Mouse (Mus musculus): ENCODE data around the gene Ccr5. TPM values are rescaled to one million over a fixed set of nuclear protein-coding genes. Genes with fewer than 3 reads are reported as not detected.

The Ccr5 gene
- polyA plus RNA-seq, 1 experiment from 2014 or later = 0.74 TPM

DNA sequence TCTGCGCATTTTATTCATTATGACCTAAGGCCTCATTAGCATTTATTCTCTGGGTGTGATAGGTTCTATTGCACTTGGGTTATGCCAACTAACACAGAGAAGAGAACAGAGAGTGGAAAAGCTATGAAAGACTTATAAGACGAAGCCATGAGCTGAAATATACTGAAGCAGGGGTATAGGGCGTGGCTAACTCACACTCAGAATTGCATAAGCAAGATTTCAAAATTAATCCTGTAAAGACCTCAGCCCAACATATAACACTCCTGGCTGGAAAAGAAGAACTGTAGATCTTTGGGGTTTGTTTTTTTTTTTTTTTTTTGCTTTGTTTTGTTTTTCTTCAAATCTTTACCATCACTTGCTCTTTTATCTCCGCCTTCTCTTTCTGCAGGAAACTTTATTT, 19.6 kb upstream of the Ccr5 start, which contains the start of gene Ccr2:
Ccr2 (plus strand) TSS at position 228 of the 400 bp plus-strand sequence.
- Histone ChIP-seq H3K4me1 (replicated peaks; ENCODE audit: control insufficient read depth, insufficient read depth, low read length) (no peaks in the 10 kb centered on the region), H3K27me3 (replicated peaks; ENCODE audit: control insufficient read depth, insufficient read depth, low read length) (peaks cover 6% of the 10 kb centered on the region), H3K36me3 (ENCODE audit: control insufficient read depth, insufficient read depth) (no peaks in the 10 kb centered on the region), H3K4me2 (replicated peaks; ENCODE audit: low read depth) (no peak within 1 kb of the TSS), H3K27ac (ENCODE audit: low read depth, low read length) (no peak within 1 kb of the TSS), H3K9ac (ENCODE audit: low read depth, low read length) (no peak within 1 kb of the TSS), H3K9me3 (ENCODE audit: control insufficient read depth) (no peaks in the 10 kb centered on the region), H3K4me3 (ENCODE audit: low read depth, low read length) (no peak within 1 kb of the TSS)
- ATAC-seq = no peak
- WGBS = 82% methylated on average over 4 of the region's 4 CpGs
- no peak for TF ChIP-seq CTCF (IDR thresholded peaks at IDR 0.05; ENCODE audit: low read depth)

DNA sequence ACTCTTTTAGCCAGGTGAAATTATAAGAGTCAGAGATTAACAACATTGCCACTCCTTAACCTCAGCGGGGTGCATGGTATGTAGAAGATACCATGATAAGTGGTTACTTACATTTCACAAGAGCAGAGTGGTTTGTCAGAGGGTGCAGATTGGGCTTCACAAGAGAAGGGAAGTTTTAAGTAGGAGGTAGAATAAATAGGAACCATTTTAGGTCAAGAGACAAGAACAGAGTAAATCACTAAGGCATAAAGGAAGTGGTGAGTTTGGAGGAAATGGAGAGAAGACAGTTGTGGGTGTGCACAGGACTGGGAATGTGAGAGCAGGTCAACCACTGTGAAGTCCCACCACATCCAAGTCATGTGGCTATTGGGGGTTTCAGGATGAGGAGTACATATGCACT, 18.1 kb upstream of the Ccr5 start:
- Histone ChIP-seq H3K27ac (ENCODE audit: low read depth, low read length) (no peak overlapping the region), H3K27me3 (replicated peaks; ENCODE audit: control insufficient read depth, insufficient read depth, low read length) (peaks cover 9% of the 10 kb centered on the region), H3K4me1 (replicated peaks; ENCODE audit: control insufficient read depth, insufficient read depth, low read length) (no peaks in the 10 kb centered on the region), H3K9me3 (ENCODE audit: control insufficient read depth) (no peaks in the 10 kb centered on the region), H3K36me3 (ENCODE audit: control insufficient read depth, insufficient read depth) (no peaks in the 10 kb centered on the region), H3K4me3 (ENCODE audit: low read depth, low read length) (no peak overlapping the region), H3K4me2 (replicated peaks; ENCODE audit: low read depth) (no peak overlapping the region), H3K9ac (ENCODE audit: low read depth, low read length) (no peak overlapping the region)
- no peak for ATAC-seq
- WGBS = 41% methylated on average over 1 of the region's 1 CpGs
- no peak for TF ChIP-seq CTCF (IDR thresholded peaks at IDR 0.05; ENCODE audit: low read depth)

DNA sequence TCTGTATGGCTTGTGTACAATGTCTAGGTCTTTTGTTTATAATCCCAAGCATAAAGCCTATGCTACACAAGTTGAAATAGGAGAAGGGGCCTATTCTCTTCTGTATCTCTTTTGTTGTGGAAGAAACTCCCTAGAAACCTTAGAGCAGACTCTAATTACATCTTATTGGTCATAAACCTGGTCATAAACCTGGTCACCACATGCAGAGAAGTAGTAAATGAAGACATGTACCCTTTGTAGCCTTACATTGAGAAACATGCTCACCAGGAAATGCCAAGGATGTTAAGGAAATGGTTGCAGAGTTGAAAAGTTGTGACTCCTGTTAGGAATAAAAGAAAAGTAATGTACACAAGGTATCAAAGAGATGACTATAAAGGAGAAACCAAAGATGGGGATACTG, 16.1 kb upstream of the Ccr5 start:
- H3K27me3 ChIP-seq (replicated peaks; ENCODE audit: control insufficient read depth, insufficient read depth, low read length) = peaks cover 23% of the 10 kb centered on the region
- H3K4me3 ChIP-seq (ENCODE audit: low read depth, low read length) = no peak overlapping the region
- no peaks in the 10 kb centered on the region for H3K9me3 ChIP-seq (ENCODE audit: control insufficient read depth)
- H3K36me3 ChIP-seq (ENCODE audit: control insufficient read depth, insufficient read depth) = no peaks in the 10 kb centered on the region
- H3K4me1 ChIP-seq (replicated peaks; ENCODE audit: control insufficient read depth, insufficient read depth, low read length) = no peaks in the 10 kb centered on the region
- no peak overlapping the region for H3K9ac ChIP-seq (ENCODE audit: low read depth, low read length)
- H3K4me2 ChIP-seq (replicated peaks; ENCODE audit: low read depth) = no peak overlapping the region
- H3K27ac ChIP-seq (ENCODE audit: low read depth, low read length) = no peak overlapping the region
- TF ChIP-seq CTCF (IDR thresholded peaks at IDR 0.05; ENCODE audit: low read depth) = no peak
- ATAC-seq = peak; percentile 64; the same call in 1 of the 2 replicates

DNA sequence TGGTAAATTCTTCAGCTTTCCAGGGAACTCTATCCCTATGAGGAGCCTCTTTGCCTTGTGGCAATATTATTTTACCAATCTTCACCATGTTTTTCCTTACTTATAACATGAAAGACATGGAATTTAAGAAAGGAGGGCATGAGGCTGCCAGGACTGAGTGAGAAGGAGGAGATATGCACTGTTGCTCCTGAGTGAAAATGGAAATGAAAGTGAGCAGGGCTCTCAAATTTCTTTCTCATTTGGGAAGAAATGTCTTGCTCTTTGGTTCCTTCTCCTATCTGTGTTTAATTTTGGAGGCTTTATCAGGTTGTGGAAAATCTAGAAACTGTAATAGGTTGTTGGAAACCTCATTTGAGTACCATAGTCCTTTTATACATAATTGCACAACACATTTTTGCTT, 14.1 kb upstream of the Ccr5 start:
- Histone ChIP-seq H3K4me2 (replicated peaks; ENCODE audit: low read depth) (no peak overlapping the region), H3K27ac (ENCODE audit: low read depth, low read length) (no peak overlapping the region), H3K27me3 (replicated peaks; ENCODE audit: control insufficient read depth, insufficient read depth, low read length) (peaks cover 22% of the 10 kb centered on the region), H3K9ac (ENCODE audit: low read depth, low read length) (no peak overlapping the region), H3K4me3 (ENCODE audit: low read depth, low read length) (no peak overlapping the region), H3K4me1 (replicated peaks; ENCODE audit: control insufficient read depth, insufficient read depth, low read length) (no peaks in the 10 kb centered on the region), H3K36me3 (ENCODE audit: control insufficient read depth, insufficient read depth) (no peaks in the 10 kb centered on the region), H3K9me3 (ENCODE audit: control insufficient read depth) (no peaks in the 10 kb centered on the region)
- TF ChIP-seq CTCF (IDR thresholded peaks at IDR 0.05; ENCODE audit: low read depth) = no peak
- no peak for ATAC-seq

DNA sequence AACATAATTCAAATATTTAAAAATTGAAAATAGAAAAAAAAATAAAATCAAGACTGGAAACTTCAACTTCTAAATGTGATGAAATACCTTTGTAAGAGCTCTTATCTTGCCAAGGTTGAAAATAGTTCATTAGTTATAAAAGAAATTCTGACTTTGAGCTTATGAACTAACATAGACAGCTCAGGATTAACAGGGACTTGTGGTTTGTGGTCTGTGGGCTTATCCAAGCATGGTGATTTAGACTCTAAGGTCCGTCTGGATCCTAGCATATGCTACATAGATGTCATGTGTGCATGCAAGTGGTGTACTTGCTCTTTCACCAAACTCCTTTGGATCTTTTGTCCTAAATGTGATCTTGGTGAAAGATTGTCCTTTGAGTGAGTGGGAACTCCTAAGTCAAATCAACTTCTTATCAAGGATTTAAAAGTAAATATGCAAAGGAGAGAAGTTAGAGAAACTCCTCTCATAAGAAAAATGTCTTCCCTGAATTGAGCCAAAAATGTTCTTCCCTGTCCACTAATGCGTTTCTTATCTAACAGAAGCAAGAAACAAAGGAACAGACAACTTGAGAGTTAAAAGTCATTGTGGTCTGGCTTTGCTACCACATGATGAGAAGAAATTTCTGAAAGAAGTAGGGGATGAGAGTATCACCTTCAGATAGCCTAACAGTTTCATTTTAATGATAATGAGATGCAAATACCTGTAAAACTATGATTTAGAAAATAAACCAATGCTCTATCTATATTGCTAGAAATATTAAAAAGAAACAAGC, 12.8 kb upstream of the Ccr5 start:
- Histone ChIP-seq H3K4me1 (replicated peaks; ENCODE audit: control insufficient read depth, insufficient read depth, low read length) (no peaks in the 10 kb centered on the region), H3K9me3 (ENCODE audit: control insufficient read depth) (no peaks in the 10 kb centered on the region), H3K36me3 (ENCODE audit: control insufficient read depth, insufficient read depth) (no peaks in the 10 kb centered on the region), H3K27me3 (replicated peaks; ENCODE audit: control insufficient read depth, insufficient read depth, low read length) (peaks cover 27% of the 10 kb centered on the region), H3K4me3 (ENCODE audit: low read depth, low read length) (no peak overlapping the region), H3K27ac (ENCODE audit: low read depth, low read length) (no peak overlapping the region), H3K4me2 (replicated peaks; ENCODE audit: low read depth) (no peak overlapping the region), H3K9ac (ENCODE audit: low read depth, low read length) (no peak overlapping the region)
- WGBS = 69% methylated on average over 2 of the region's 2 CpGs
- TF ChIP-seq CTCF (IDR thresholded peaks at IDR 0.05; ENCODE audit: low read depth) = no peak
- no peak for ATAC-seq

DNA sequence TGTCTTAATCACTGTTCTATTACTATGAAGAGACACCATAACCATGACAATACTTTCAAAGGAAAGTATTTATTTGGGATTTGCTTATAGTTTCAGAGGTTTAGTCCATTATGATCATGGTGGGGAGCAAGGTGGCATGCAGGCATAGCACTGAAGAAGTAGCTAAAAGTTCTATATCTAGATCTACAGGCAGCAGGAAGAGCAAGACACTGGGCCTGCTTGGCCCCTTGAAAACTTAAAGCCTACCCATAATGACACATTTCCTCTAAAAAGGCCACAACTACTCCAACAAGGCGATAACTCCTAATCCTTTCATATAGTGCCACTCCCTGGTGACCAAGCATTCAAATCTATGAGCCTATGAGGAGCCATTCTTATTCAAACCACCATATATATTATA, 9.3 kb upstream of the Ccr5 start:
- H3K4me1 ChIP-seq (replicated peaks; ENCODE audit: control insufficient read depth, insufficient read depth, low read length) = no peaks in the 10 kb centered on the region
- no peaks in the 10 kb centered on the region for H3K36me3 ChIP-seq (ENCODE audit: control insufficient read depth, insufficient read depth)
- H3K27me3 ChIP-seq (replicated peaks; ENCODE audit: control insufficient read depth, insufficient read depth, low read length) = peaks cover 30% of the 10 kb centered on the region
- WGBS = 87% methylated on average over 1 of the region's 1 CpGs
- H3K4me3 ChIP-seq (ENCODE audit: low read depth, low read length) = no peak overlapping the region
- no peak for ATAC-seq
- no peak overlapping the region for H3K9ac ChIP-seq (ENCODE audit: low read depth, low read length)
- no peak overlapping the region for H3K27ac ChIP-seq (ENCODE audit: low read depth, low read length)
- H3K4me2 ChIP-seq (replicated peaks; ENCODE audit: low read depth) = no peak overlapping the region
- TF ChIP-seq CTCF (IDR thresholded peaks at IDR 0.05; ENCODE audit: low read depth) = no peak
- H3K9me3 ChIP-seq (ENCODE audit: control insufficient read depth) = no peaks in the 10 kb centered on the region
